Mouse (Mus musculus) ES-Bruce4 (cell line): ENCODE results near the gene Nipsnap2.

ENCODE experiments used
- CTCF ChIP-seq: IDR thresholded peaks from one replicate; pipeline ENCODE4 v1.8.1; 2011; ENCODE audit warnings: low read depth, low read length
- EP300 ChIP-seq: IDR thresholded peaks from 2 replicates; pipeline ENCODE4 v1.6.1; 2011; ENCODE audit warnings: low read depth, low read length; ENCODE audit not compliant: insufficient read depth
- POLR2A ChIP-seq: IDR thresholded peaks from one replicate; pipeline ENCODE4 v1.8.1; 2011; ENCODE audit warnings: low read length; ENCODE audit not compliant: insufficient read depth

- TF ChIP-seq POLR2A (no peak), CTCF (no peak), EP300 (no peak)
Measured at GRCm38 (mm10) chr5:129785235-129785870, 60.5 kb downstream of the Nipsnap2 start.
